Mouse (Mus musculus) cerebellum, postnatal 4 days (tissue): ENCODE measurements around the gene Tpst2.

Experiments used
- DNase-seq, 2 experiments: peaks; one replicate each; pipeline ENCODE4 v3.0.0; 2022; ENCODE audit warnings: low spot score in 2 of 2, mixed read lengths in 1 of 2

Gene Tpst2

GRCm38 (mm10) chr5:112282123-112282779 is 5.8 kb downstream of the Tpst2 start:
- no peak for DNase-seq

GRCm38 (mm10) chr5:112282780-112283482 is 6.4 kb downstream of the Tpst2 start:
- DNase-seq = no peak

GRCm38 (mm10) chr5:112283543-112284202 is 7.2 kb downstream of the Tpst2 start:
- no peak for DNase-seq

DNA sequence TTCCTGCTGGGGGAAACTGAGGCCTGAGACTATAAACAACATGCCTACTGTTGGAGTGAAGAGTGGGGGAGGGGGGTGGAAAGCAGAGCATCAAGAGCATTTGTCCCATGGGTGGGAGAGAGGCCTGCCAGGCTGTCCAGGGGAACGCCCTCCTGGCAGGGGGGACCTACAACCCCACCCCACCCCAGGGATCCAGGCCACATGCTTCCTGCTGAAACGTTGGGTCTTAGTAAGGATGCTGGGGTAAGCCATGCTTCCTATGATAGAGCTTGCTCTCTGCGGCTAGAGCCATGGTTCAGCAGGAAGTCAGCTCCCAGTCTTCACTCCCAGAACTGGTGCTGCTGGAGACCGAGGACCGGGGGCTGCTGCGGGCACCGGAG is 7.7 kb downstream of the Tpst2 start:
- no peak for DNase-seq

GRCm38 (mm10) chr5:112285548-112286085 is 9.1 kb downstream of the Tpst2 start:
- DNase-seq = no peak

GRCm38 (mm10) chr5:112286608-112286983 is 10.1 kb downstream of the Tpst2 start:
- no peak for DNase-seq

DNA sequence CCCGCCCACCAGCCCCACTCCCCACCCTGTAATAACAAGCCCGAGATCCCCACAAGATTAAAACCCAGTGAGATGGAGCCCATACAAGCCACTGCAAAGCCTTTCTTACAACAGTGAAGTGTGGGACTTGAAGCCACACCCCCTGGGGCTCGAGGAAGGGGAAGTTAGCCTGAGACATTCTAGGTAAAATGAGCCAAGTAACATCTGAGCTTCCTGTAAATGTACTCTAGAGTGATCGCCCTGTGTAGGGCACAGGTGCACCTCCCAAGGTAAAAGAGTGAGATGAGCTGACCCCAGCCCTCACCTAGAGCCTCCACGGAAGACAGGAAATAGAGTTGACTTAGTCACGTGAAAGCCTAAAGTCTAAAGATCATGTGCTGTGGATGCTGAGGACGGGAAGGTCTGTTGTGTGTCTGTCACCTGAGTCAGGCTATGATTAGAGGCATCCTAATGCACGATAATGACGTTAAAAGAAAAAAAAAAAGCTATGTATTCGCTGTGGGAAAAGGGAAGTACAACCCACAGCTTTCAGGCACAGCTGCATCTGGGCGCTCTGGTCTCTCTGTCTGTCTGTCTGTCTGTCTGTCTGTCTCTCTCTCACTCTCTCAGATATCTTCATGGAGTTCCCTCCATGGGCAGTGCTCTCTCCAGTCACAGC is 10.6 kb downstream of the Tpst2 start:
- DNase-seq = no peak

DNA sequence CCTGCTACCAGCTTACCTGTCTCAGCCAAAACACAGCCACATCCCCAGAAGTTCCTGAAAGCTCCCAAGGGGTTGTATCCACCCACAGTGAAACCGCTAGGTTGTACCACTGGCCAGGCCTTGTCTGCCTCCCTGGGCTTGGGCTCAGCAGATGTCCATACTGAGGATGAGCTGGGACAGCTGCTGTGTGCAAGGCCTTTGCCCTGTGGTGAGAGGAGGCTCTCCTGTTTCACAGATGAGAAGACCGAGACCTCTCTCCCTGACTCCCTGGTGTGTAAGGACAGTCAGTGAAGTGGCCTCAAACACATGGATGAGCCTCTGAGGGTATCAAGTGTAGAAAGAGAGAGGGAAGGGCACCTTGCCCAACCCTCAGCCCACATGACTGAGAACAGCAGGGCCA is 11.2 kb downstream of the Tpst2 start:
- no peak for DNase-seq

DNA sequence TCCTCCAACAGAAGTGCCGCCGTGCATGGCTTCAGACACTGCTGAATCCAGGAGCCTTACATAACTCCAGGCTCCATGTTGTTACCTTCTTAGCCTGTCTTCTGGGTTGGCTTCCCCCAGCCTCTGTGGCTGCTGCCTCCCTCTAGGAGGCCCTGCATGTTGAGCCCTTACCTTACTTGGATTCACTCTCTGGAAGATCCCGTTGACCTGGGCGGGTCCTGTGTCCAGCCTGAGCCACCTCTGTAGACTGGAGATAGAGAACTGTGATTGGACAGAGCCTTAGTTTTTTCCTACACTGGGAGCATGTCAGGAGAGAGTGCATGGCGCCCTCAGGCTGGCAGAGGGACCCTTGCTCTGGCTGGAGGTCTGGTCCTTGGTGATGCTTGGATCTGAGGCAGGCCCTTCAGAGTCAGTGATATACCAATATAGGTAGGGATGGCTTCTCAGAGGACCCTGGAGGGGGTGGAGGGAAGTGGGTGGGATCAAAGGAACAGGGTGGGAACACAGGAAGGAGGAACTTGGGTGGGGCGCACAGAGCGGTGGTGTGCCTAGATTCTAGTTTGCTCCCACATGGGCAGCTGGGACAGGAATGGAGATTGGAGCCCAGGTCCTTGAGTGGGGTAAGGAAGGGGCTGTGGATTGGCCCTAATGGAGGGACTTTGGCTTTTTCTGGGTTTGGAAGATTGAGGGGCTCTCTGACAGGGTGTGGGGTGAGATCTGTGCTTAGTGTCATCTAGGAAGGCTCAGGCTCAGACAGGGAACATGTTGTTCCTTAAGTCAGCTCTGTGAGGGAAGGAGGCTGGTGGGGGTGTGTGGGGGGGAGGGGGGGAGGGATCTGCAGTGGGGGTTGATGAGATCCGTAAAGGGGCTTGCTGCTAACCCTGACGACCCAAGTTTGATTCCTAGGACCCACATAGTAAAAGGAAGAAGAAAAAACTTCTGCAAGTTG is 12.0 kb downstream of the Tpst2 start:
- DNase-seq = no peak

GRCm38 (mm10) chr5:112289236-112289635 is 12.7 kb downstream of the Tpst2 start:
- peak in 1 of 2 experiments; percentile 50 for DNase-seq

DNA sequence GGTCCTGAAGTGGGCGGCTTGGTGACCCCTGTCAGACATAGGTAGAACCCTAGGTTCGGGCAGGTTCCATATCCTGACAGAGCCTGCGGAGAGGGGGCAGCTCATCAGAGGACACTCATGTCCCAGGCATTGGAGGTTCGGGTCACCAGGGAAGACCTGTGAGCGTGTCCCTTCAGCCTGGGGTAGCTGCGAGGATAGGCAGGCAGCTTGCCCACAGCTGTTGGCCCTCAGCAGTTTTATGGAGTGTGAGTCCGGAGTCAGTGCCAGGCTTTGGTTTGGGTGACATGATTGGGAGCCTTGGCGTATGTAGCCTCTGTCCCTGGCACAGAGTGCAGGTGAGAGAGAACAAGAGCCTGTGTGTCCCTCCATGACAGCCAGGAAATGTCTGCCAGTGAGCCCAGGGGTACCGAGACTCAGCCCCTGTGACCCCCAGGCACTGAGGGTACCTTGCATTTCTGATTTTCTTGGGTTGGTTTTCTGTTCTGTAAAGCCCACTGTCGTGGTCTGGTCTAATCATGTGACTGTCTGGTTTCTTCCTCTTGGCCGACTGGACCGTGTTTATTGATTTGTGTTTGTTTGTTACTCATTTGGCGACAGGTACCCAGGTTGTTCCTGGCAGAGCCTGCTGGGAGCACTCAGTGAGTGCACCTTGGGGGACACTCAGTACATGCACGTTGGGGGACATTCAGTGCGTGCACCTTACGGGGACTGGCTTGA is 13.5 kb downstream of the Tpst2 start:
- peak in 1 of 2 experiments; percentile 37 for DNase-seq

DNA sequence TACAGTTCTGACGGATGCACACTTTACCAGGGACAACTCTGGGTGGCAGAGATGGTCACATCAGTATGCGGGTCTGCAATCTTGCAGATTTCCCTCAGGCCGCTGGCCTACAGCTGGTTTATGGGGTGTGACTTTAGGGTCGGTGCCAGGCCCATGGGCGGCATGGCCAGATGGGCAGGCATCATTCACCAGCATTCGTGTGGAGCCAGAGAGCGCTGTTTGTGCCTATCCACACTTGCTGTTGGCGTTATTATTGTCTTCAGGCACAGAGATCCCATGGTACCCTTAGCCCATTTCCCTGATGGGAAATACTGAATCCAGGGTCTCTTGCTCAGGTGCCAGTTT is 14.0 kb downstream of the Tpst2 start:
- DNase-seq = no peak

GRCm38 (mm10) chr5:112291866-112292265 is 15.4 kb downstream of the Tpst2 start:
- peak in 1 of 2 experiments; percentile 24 for DNase-seq

GRCm38 (mm10) chr5:112292343-112292980 is 16.0 kb downstream of the Tpst2 start:
- DNase-seq = no peak

DNA sequence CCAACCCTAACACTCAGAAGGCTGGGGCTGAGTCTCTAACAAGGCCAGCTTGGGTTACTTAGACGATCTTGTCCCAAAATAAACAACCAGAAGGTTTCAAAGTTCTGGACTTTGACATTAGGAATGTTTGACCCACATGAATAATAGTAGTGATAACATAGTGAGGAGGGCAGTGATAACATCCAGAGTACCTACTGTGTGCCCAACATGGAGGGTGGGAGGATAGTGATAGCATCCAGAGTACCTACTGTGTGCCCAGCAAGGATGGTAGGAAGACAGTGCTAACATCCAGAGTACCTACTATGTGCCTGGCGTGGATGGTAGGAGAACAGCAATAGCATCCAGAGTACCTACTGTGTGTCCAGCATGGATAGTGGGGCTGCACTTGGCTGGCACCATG is 17.3 kb downstream of the Tpst2 start:
- DNase-seq = no peak

- no peak for DNase-seq
These were observed 18.2 kb downstream of the Tpst2 start for GRCm38 (mm10) chr5:112294696-112295095.

- DNase-seq = no peak
These were observed 18.7 kb downstream of the Tpst2 start for GRCm38 (mm10) chr5:112295162-112295561.

- no peak for DNase-seq
These were observed 19.1 kb downstream of the Tpst2 start for GRCm38 (mm10) chr5:112295564-112295963.

DNA sequence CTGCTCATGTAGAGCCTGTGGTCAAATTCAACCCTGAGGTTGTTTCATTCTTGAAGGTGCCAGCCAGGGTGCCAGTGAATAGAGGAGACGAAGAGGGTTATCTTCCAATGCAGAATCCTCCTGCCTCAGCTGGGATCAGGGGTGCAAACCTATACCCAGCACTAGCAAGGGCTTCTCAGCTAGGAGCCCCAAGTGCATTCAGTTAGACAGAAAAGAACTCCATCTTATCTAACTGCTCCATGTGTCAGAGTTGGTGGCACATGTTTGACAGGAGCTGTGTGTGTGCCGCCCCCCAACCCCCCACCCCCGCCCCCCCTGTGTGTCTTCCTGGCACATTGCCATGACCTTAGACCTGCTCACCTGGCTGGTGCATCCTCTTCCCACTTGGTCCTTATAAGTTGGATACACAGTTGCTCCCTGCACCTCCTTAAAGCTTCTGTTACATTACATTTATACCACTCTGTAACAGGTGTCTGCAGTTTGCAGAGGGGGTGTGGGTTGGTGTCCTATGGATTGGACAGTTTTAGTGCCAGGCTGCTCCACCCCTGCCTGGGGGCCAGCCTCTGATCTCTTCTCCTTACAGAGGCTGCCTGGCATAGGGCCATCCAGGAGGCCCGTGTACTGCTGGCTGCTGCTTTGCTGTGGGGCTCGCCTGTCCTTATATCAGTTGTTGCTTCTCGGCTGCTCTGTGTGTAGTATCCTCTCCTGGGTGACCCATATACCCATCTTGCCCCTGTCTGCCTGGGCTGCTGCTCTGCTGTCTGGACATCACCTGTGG is 20.1 kb downstream of the Tpst2 start:
- no peak for DNase-seq
